Mouse (Mus musculus): ENCODE data around the gene Pik3c2a. TPM values are rescaled to one million over a fixed set of nuclear protein-coding genes. Genes with fewer than 3 reads are reported as not detected.

The Pik3c2a gene
- 1.8 TPM in 2 replicates for polyA plus RNA-seq (2012; rRNA removed)

DNA sequence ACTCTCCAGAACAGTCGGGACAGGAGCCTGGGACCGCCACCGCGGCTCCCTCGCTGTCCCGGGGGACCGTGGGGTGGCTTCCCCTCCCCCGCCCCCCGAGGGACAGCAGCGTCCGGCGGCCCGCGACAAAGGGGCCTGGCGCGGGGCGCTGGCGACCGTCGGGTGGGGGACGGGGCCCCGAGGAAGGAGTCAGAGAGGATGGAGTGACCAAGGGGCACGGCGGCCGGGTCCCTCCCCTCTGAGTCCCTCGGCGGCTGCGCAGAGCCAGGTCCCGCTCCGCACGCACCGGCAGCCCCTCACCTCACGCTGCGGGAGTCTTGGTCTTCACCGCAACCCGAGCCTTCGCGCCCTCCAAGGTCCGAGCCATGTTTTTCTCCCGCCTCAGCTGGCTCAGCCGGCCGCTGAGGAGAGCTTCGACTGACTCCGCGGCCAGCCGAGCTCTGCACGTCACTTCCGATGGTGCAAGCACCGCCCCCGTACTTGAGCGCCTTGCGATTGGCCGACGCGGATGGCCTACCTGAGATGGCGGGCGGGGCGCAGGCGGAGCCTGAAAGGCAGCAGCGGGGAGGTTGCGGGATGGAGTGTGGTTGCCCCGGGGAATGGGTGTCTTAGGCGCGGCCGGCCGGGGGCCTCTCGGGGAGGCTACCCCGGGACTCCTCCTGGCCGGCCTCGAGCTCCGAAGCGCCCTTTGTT lies at the start of gene Pik3c2a:
Gene Pik3c2a, minus strand, starts transcription at position 446 of the 693 bp plus-strand sequence.
- Histone ChIP-seq H3K27ac (ENCODE audit: insufficient read depth, low read length) (peak within 1 kb of the TSS; percentile 82), H3K4me1 (ENCODE audit: control insufficient read depth, insufficient read depth, insufficient read length) (peaks cover 4% of the 10 kb centered on the region; the same call in 1 of the 2 replicates), H3K36me3 (ENCODE audit: control insufficient read depth, insufficient read depth, low read length) (no peaks in the 10 kb centered on the region), H3K27me3 (ENCODE audit: control insufficient read depth, insufficient read depth, low read length) (0 out of 2 replicates have a peak, but pooled peaks cover 1% of the 10 kb centered on the region), H3K4me3 (ENCODE audit: extremely low read depth, insufficient read depth, insufficient read length) (peak within 1 kb of the TSS; percentile 93)
- under 1% methylated on average over 63 of the region's 72 CpGs for WGBS
- peak; percentile 82 to 93 for DNase-seq (ENCODE audit: low read depth in 1 of 2, low spot score in 2 of 2)
- TF ChIP-seq CTCF (IDR thresholded peaks at IDR 0.05; ENCODE audit: extremely low read depth, insufficient read depth, insufficient read length, insufficient replicate concordance) (no peak), POLR2A (IDR thresholded peaks at IDR 0.05; ENCODE audit: low read depth, low read length) (peak; percentile 86)

- no peaks in the 10 kb centered on the region for H3K27me3 ChIP-seq (ENCODE audit: control insufficient read depth, insufficient read depth, low read length)
- WGBS: 63% methylated on average over 4 of the region's 4 CpGs
- no peak overlapping the region for H3K4me3 ChIP-seq (ENCODE audit: extremely low read depth, insufficient read depth, insufficient read length)
- H3K27ac ChIP-seq (ENCODE audit: insufficient read depth, low read length): no peak overlapping the region
- TF ChIP-seq POLR2A (IDR thresholded peaks at IDR 0.05; ENCODE audit: low read depth, low read length) (no peak), CTCF (IDR thresholded peaks at IDR 0.05; ENCODE audit: extremely low read depth, insufficient read depth, insufficient read length, insufficient replicate concordance) (no peak)
- DNase-seq (ENCODE audit: low read depth in 1 of 2, low spot score in 2 of 2): no peak
- no peaks in the 10 kb centered on the region for H3K36me3 ChIP-seq (ENCODE audit: control insufficient read depth, insufficient read depth, low read length)
- H3K4me1 ChIP-seq (ENCODE audit: control insufficient read depth, insufficient read depth, insufficient read length): no peaks in the 10 kb centered on the region
Observed at GRCm38 (mm10) chr7:116491113-116491512, 47.9 kb upstream of the Pik3c2a start.

DNA sequence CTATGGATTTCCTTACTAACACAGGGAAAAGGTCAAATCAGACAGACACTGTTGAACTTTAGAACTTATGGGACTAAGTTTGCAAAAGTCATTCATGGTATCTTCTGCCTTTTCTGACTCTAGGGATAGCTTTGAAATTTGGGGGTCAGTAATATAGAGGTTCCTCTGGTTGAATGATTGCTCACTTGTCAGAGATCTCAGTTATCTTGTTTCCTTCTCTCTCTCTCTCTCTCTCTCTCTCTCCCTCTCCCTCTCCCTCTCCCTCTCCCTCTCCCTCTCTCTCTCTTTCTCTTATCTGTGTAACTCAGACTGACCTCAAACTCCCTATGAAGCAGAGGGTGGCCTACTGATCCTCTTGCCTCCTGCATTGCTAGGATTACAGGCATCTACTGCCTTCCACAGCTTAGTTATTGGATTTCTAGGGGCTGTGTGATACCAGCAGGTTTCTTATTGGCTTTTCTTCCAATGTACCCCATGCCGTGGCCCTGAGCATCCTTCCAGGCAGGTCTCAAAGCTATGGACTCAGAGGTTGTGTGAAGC lies 41.9 kb upstream of the Pik3c2a start:
- H3K27me3 ChIP-seq (ENCODE audit: control insufficient read depth, insufficient read depth, low read length): no peaks in the 10 kb centered on the region
- no peaks in the 10 kb centered on the region for H3K4me1 ChIP-seq (ENCODE audit: control insufficient read depth, insufficient read depth, insufficient read length)
- no peak for DNase-seq (ENCODE audit: low read depth in 1 of 2, low spot score in 2 of 2)
- H3K36me3 ChIP-seq (ENCODE audit: control insufficient read depth, insufficient read depth, low read length): no peaks in the 10 kb centered on the region
- TF ChIP-seq CTCF (IDR thresholded peaks at IDR 0.05; ENCODE audit: extremely low read depth, insufficient read depth, insufficient read length, insufficient replicate concordance) (no peak), POLR2A (IDR thresholded peaks at IDR 0.05; ENCODE audit: low read depth, low read length) (no peak)
- H3K4me3 ChIP-seq (ENCODE audit: extremely low read depth, insufficient read depth, insufficient read length): no peak overlapping the region
- 75% methylated on average over 1 of the region's 1 CpGs for WGBS
- H3K27ac ChIP-seq (ENCODE audit: insufficient read depth, low read length): no peak overlapping the region

DNA sequence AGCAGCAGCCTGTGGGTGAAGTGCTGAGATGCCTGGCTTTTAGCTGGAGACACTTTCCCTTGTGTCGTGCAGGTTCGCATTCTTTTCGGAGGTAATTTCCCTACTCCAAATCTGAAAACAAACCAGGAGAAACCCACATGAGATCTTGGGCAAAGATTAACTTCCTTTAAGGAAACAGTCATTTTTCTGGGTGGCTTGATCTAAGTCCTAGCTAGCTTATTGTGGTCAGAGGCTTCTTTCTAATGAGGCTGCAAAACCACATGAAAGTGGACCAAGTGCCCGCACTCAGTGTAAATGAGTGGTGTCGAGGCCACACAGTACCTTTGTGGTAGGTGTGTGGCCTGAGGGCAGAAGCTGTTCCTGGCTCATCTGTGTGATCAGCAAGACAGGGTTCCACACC lies 41.0 kb upstream of the Pik3c2a start:
- WGBS: 12% methylated on average over 5 of the region's 5 CpGs

GRCm38 (mm10) chr7:116483782-116484181 lies 40.5 kb upstream of the Pik3c2a start:
- no peak overlapping the region for H3K4me3 ChIP-seq (ENCODE audit: extremely low read depth, insufficient read depth, insufficient read length)
- 54% methylated on average over 5 of the region's 5 CpGs for WGBS
- H3K36me3 ChIP-seq (ENCODE audit: control insufficient read depth, insufficient read depth, low read length): no peaks in the 10 kb centered on the region
- no peak overlapping the region for H3K27ac ChIP-seq (ENCODE audit: insufficient read depth, low read length)
- no peak for DNase-seq (ENCODE audit: low read depth in 1 of 2, low spot score in 2 of 2)
- no peak for TF ChIP-seq CTCF (IDR thresholded peaks at IDR 0.05; ENCODE audit: extremely low read depth, insufficient read depth, insufficient read length, insufficient replicate concordance)
- TF ChIP-seq POLR2A (IDR thresholded peaks at IDR 0.05; ENCODE audit: low read depth, low read length): no peak
- no peaks in the 10 kb centered on the region for H3K27me3 ChIP-seq (ENCODE audit: control insufficient read depth, insufficient read depth, low read length)
- no peaks in the 10 kb centered on the region for H3K4me1 ChIP-seq (ENCODE audit: control insufficient read depth, insufficient read depth, insufficient read length)

More for the DNA sequence above, 41.0 kb upstream of the Pik3c2a start:
- Histone ChIP-seq H3K4me1 (ENCODE audit: control insufficient read depth, insufficient read depth, insufficient read length) (no peaks in the 10 kb centered on the region), H3K36me3 (ENCODE audit: control insufficient read depth, insufficient read depth, low read length) (no peaks in the 10 kb centered on the region), H3K4me3 (ENCODE audit: extremely low read depth, insufficient read depth, insufficient read length) (no peak overlapping the region), H3K27me3 (ENCODE audit: control insufficient read depth, insufficient read depth, low read length) (no peaks in the 10 kb centered on the region), H3K27ac (ENCODE audit: insufficient read depth, low read length) (no peak overlapping the region)
- TF ChIP-seq CTCF (IDR thresholded peaks at IDR 0.05; ENCODE audit: extremely low read depth, insufficient read depth, insufficient read length, insufficient replicate concordance) (no peak), POLR2A (IDR thresholded peaks at IDR 0.05; ENCODE audit: low read depth, low read length) (no peak)
- DNase-seq (ENCODE audit: low read depth in 1 of 2, low spot score in 2 of 2): no peak

GRCm38 (mm10) chr7:116483106-116483505 lies 39.9 kb upstream of the Pik3c2a start:
- Histone ChIP-seq H3K36me3 (ENCODE audit: control insufficient read depth, insufficient read depth, low read length) (no peaks in the 10 kb centered on the region), H3K27me3 (ENCODE audit: control insufficient read depth, insufficient read depth, low read length) (no peaks in the 10 kb centered on the region), H3K4me1 (ENCODE audit: control insufficient read depth, insufficient read depth, insufficient read length) (no peaks in the 10 kb centered on the region), H3K4me3 (ENCODE audit: extremely low read depth, insufficient read depth, insufficient read length) (no peak overlapping the region), H3K27ac (ENCODE audit: insufficient read depth, low read length) (no peak overlapping the region)
- no peak for DNase-seq (ENCODE audit: low read depth in 1 of 2, low spot score in 2 of 2)
- TF ChIP-seq POLR2A (IDR thresholded peaks at IDR 0.05; ENCODE audit: low read depth, low read length): no peak
- TF ChIP-seq CTCF (IDR thresholded peaks at IDR 0.05; ENCODE audit: extremely low read depth, insufficient read depth, insufficient read length, insufficient replicate concordance): no peak
- 30% methylated on average over 1 of the region's 1 CpGs for WGBS

GRCm38 (mm10) chr7:116476264-116476663 lies 33.0 kb upstream of the Pik3c2a start:
- peak; percentile 9 to 26 for DNase-seq (ENCODE audit: low read depth in 1 of 2, low spot score in 2 of 2)
- no peak overlapping the region for H3K4me3 ChIP-seq (ENCODE audit: extremely low read depth, insufficient read depth, insufficient read length)
- TF ChIP-seq POLR2A (IDR thresholded peaks at IDR 0.05; ENCODE audit: low read depth, low read length) (no peak), CTCF (IDR thresholded peaks at IDR 0.05; ENCODE audit: extremely low read depth, insufficient read depth, insufficient read length, insufficient replicate concordance) (no peak)
- WGBS: 15% methylated on average over 5 of the region's 5 CpGs
- H3K4me1 ChIP-seq (ENCODE audit: control insufficient read depth, insufficient read depth, insufficient read length): peaks cover 2% of the 10 kb centered on the region; the same call in 1 of the 2 replicates
- H3K36me3 ChIP-seq (ENCODE audit: control insufficient read depth, insufficient read depth, low read length): no peaks in the 10 kb centered on the region
- H3K27me3 ChIP-seq (ENCODE audit: control insufficient read depth, insufficient read depth, low read length): no peaks in the 10 kb centered on the region
- H3K27ac ChIP-seq (ENCODE audit: insufficient read depth, low read length): no peak overlapping the region
